Mouse (Mus musculus): ENCODE results near the gene Sgk1.

The Sgk1 gene

GRCm38 (mm10) chr10:21911303-21911947 lies 29.4 kb downstream of the Sgk1 start:
- no peak for DNase-seq (ENCODE audit: inconsistent age in 2 of 2, low spot score in 1 of 2)

- no peak for DNase-seq (ENCODE audit: inconsistent age in 2 of 2, low spot score in 1 of 2)
Measured at GRCm38 (mm10) chr10:21914751-21915150, 32.8 kb downstream of the Sgk1 start.

GRCm38 (mm10) chr10:21916301-21917071 lies 34.5 kb downstream of the Sgk1 start:
- DNase-seq (ENCODE audit: inconsistent age in 2 of 2, low spot score in 1 of 2): no peak

GRCm38 (mm10) chr10:21918016-21918749 lies 36.2 kb downstream of the Sgk1 start:
- DNase-seq (ENCODE audit: inconsistent age in 2 of 2, low spot score in 1 of 2): peak; percentile 29 to 65

- no peak for DNase-seq (ENCODE audit: inconsistent age in 2 of 2, low spot score in 1 of 2)
Measured at GRCm38 (mm10) chr10:21918750-21919145, 36.8 kb downstream of the Sgk1 start.

- peak in 1 of 2 experiments; percentile 62 for DNase-seq (ENCODE audit: inconsistent age in 2 of 2, low spot score in 1 of 2)
Measured at GRCm38 (mm10) chr10:21920611-21921010, 38.6 kb downstream of the Sgk1 start.

GRCm38 (mm10) chr10:21922716-21923350 lies 40.8 kb downstream of the Sgk1 start:
- DNase-seq (ENCODE audit: inconsistent age in 2 of 2, low spot score in 1 of 2): peak in 1 of 2 experiments; percentile 41

- DNase-seq (ENCODE audit: inconsistent age in 2 of 2, low spot score in 1 of 2): peak in 1 of 2 experiments; percentile 42
Measured at GRCm38 (mm10) chr10:21923495-21923952, 41.5 kb downstream of the Sgk1 start.

- no peak for DNase-seq (ENCODE audit: inconsistent age in 2 of 2, low spot score in 1 of 2)
Measured at GRCm38 (mm10) chr10:21924051-21924720, 42.2 kb downstream of the Sgk1 start.

- DNase-seq (ENCODE audit: inconsistent age in 2 of 2, low spot score in 1 of 2): no peak
Measured at GRCm38 (mm10) chr10:21926941-21927340, 45.0 kb downstream of the Sgk1 start.

- DNase-seq (ENCODE audit: inconsistent age in 2 of 2, low spot score in 1 of 2): no peak
Measured at GRCm38 (mm10) chr10:21930781-21931380, 48.9 kb downstream of the Sgk1 start.

- DNase-seq (ENCODE audit: inconsistent age in 2 of 2, low spot score in 1 of 2): no peak
Measured at GRCm38 (mm10) chr10:21932791-21933190, 50.8 kb downstream of the Sgk1 start.

GRCm38 (mm10) chr10:21934826-21935225 lies 52.8 kb downstream of the Sgk1 start:
- no peak for DNase-seq (ENCODE audit: inconsistent age in 2 of 2, low spot score in 1 of 2)

- DNase-seq (ENCODE audit: inconsistent age in 2 of 2, low spot score in 1 of 2): no peak
Measured at GRCm38 (mm10) chr10:21936513-21937221, 54.7 kb downstream of the Sgk1 start.

- DNase-seq (ENCODE audit: inconsistent age in 2 of 2, low spot score in 1 of 2): peak in 1 of 2 experiments; percentile 72
Measured at GRCm38 (mm10) chr10:21937222-21937605, 55.2 kb downstream of the Sgk1 start.

GRCm38 (mm10) chr10:21938166-21938565 lies 56.2 kb downstream of the Sgk1 start:
- no peak for DNase-seq (ENCODE audit: inconsistent age in 2 of 2, low spot score in 1 of 2)

- DNase-seq (ENCODE audit: inconsistent age in 2 of 2, low spot score in 1 of 2): no peak
Measured at GRCm38 (mm10) chr10:21941235-21941634, 59.3 kb downstream of the Sgk1 start.

- DNase-seq (ENCODE audit: inconsistent age in 2 of 2, low spot score in 1 of 2): no peak
Measured at GRCm38 (mm10) chr10:21943145-21943700, 61.2 kb downstream of the Sgk1 start.

- DNase-seq (ENCODE audit: inconsistent age in 2 of 2, low spot score in 1 of 2): no peak
Measured at GRCm38 (mm10) chr10:21945195-21945594, 63.2 kb downstream of the Sgk1 start.
